Mouse (Mus musculus): ENCODE results near the gene Gm10912.
"Not testable (repeated sequence)": the region's sequence is repeated elsewhere in the genome, so short reads cannot be mapped to it uniquely, and the experiment has no call there.

The Gm10912 gene

GRCm38 (mm10) chr2:104068450-104068849, 2.8 kb downstream of the Gm10912 start, which contains the start of gene Gm10799:
Gm10799 (minus strand) TSS chr2:104068550.
- not testable (repeated sequence) for DNase-seq (ENCODE audit: low spot score)

GRCm38 (mm10) chr2:104069704-104070185, 4.1 kb downstream of the Gm10912 start, which contains the start of gene Cd59b:
Cd59b (plus strand) TSS chr2:104069849.
- peak; percentile 11 for DNase-seq (ENCODE audit: low spot score)

- DNase-seq (ENCODE audit: low spot score) = not testable (repeated sequence)
These were observed 12.7 kb downstream of the Gm10912 start for GRCm38 (mm10) chr2:104078285-104078684.

GRCm38 (mm10) chr2:104081436-104082050, 15.9 kb downstream of the Gm10912 start:
- DNase-seq (ENCODE audit: low spot score) = not testable (repeated sequence)

GRCm38 (mm10) chr2:104082474-104082873, 16.8 kb downstream of the Gm10912 start:
- DNase-seq (ENCODE audit: low spot score) = no peak

GRCm38 (mm10) chr2:104084027-104084426, 18.4 kb downstream of the Gm10912 start:
- not testable (repeated sequence) for DNase-seq (ENCODE audit: low spot score)

- DNase-seq (ENCODE audit: low spot score) = not testable (repeated sequence)
These were observed 21.9 kb downstream of the Gm10912 start for GRCm38 (mm10) chr2:104087562-104087961.

- DNase-seq (ENCODE audit: low spot score) = no peak
These were observed 27.7 kb downstream of the Gm10912 start for GRCm38 (mm10) chr2:104093305-104093704.

GRCm38 (mm10) chr2:104095741-104096213, 30.2 kb downstream of the Gm10912 start, which contains the start of gene Cd59a:
Cd59a (plus strand) TSS chr2:104095801.
- peak; percentile 8 for DNase-seq (ENCODE audit: low spot score)

GRCm38 (mm10) chr2:104096256-104096655, 30.6 kb downstream of the Gm10912 start:
- DNase-seq (ENCODE audit: low spot score) = no peak

- DNase-seq (ENCODE audit: low spot score) = not testable (repeated sequence)
These were observed 31.2 kb downstream of the Gm10912 start for GRCm38 (mm10) chr2:104096796-104097195.

GRCm38 (mm10) chr2:104097396-104097795, 31.8 kb downstream of the Gm10912 start:
- DNase-seq (ENCODE audit: low spot score) = not testable (repeated sequence)

GRCm38 (mm10) chr2:104098529-104099230, 33.1 kb downstream of the Gm10912 start:
- DNase-seq (ENCODE audit: low spot score) = no peak

GRCm38 (mm10) chr2:104099231-104099585, 33.6 kb downstream of the Gm10912 start:
- no peak for DNase-seq (ENCODE audit: low spot score)

GRCm38 (mm10) chr2:104099946-104100345, 34.3 kb downstream of the Gm10912 start:
- no peak for DNase-seq (ENCODE audit: low spot score)

- DNase-seq (ENCODE audit: low spot score) = no peak
These were observed 39.2 kb downstream of the Gm10912 start for GRCm38 (mm10) chr2:104104800-104105199.

- DNase-seq (ENCODE audit: low spot score) = not testable (repeated sequence)
These were observed 43.4 kb downstream of the Gm10912 start for GRCm38 (mm10) chr2:104109021-104109420.

- DNase-seq (ENCODE audit: low spot score) = no peak
These were observed 43.9 kb downstream of the Gm10912 start for GRCm38 (mm10) chr2:104109528-104109927.

- no peak for DNase-seq (ENCODE audit: low spot score)
These were observed 44.4 kb downstream of the Gm10912 start for GRCm38 (mm10) chr2:104110031-104110430.

- DNase-seq (ENCODE audit: low spot score) = not testable (repeated sequence)
These were observed 45.7 kb downstream of the Gm10912 start for GRCm38 (mm10) chr2:104111170-104111797.

- DNase-seq (ENCODE audit: low spot score) = not testable (repeated sequence)
These were observed 47.9 kb downstream of the Gm10912 start for GRCm38 (mm10) chr2:104113563-104113962.

GRCm38 (mm10) chr2:104114898-104115297, 49.3 kb downstream of the Gm10912 start:
- no peak for DNase-seq (ENCODE audit: low spot score)

Data from T-cell, adult 2 months (primary cell).